In the genomic region with DNA sequence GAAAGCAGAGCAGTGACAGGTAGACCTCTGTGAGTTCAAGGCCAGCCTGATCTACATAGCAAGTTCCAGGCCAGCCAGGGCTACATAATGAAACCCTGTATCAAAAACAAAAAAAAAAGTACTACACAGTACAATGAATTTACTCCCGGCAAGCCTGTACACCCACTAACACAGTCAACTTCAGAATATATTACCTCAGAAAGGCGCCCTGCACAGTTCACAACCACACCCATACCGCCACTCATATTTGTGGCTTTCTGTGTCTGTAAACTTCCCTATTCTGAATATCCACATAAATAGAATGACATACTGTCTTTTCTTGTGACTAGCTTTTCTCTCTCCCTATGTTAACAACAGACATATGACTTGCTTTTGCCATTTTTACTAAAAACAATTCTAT, we compare ENCODE assay signal across 22 mouse cellular contexts. TPM values are rescaled to one million over a fixed set of nuclear protein-coding genes. Genes with fewer than 3 reads are reported as not detected.
DNase-seq lines count a peak whose midpoint lies in the region; TF ChIP-seq lines count a peak whose summit lies in the region.
"Had no signal": no experiment of that assay in that cellular context is flagged by ENCODE, and none has a peak within 500 bp of the region (broad histone marks: within the 10 kb centered on the region; RNA-seq: fewer than 3 reads in every experiment).

No protein-coding gene starts in this region.

- H3K4me3 ChIP-seq in MEL (ENCODE audit: control insufficient read depth in 1 of 2, insufficient read depth in 1 of 2, low read depth in 2 of 2, low read length in 2 of 2) = no peak overlapping the region
- no peak overlapping the region for H3K4me3 ChIP-seq in kidney, adult 2 months (ENCODE audit: insufficient read depth, low read depth, low read length)
- H3K4me3 ChIP-seq: heart, embryonic 10.5 days; hindbrain, embryonic 12.5 days; kidney, embryonic 15.5 days; limb, embryonic 10.5 days; midbrain, embryonic 13.5 days had no signal

- peak; percentile 6 to 10 for DNase-seq in B cell, adult 2 months
- peak; percentile 89 for DNase-seq in MEL (ENCODE audit: low read depth, low spot score)
- DNase-seq in induced T-regulatory cell, adult 2 months (ENCODE audit: low read depth) = peak; percentile 58
- DNase-seq in splenic B cell, adult 2 months (ENCODE audit: low read depth, low spot score) = peak; percentile 30
- DNase-seq in ovary, postnatal 10 days (ENCODE audit: low spot score) = no peak
- no peak for DNase-seq in kidney, adult 2 months
- no peak for DNase-seq in kidney, postnatal 25 days
- DNase-seq: adrenal gland, postnatal 14 days; cerebellum, adult 11 months; cerebellum, postnatal 10 days; embryo, embryonic 11 days; forebrain, postnatal 0 days; lung, adult 18-20 months; right cerebral cortex, postnatal 25 days; thymus, adult 2 months had no signal

- no peaks in the 10 kb centered on the region for H3K27me3 ChIP-seq in MEL (ENCODE audit: control insufficient read depth in 1 of 2, insufficient read depth in 2 of 2, low read length in 2 of 2)
- no peaks in the 10 kb centered on the region for H3K27me3 ChIP-seq in splenic B cell, adult 2 months (ENCODE audit: control insufficient read depth, insufficient read depth, low read length, poor library complexity, severe bottlenecking)
- H3K27me3 ChIP-seq in kidney, adult 2 months (replicated peaks; ENCODE audit: control insufficient read depth, insufficient read depth, low read length) = no peaks in the 10 kb centered on the region
- H3K27me3 ChIP-seq: hindbrain, embryonic 12.5 days; kidney, embryonic 15.5 days; midbrain, embryonic 13.5 days; Patski had no signal

- TF ChIP-seq CTCF in MEL (IDR thresholded peaks at IDR 0.05 in 2 of 3, conservative IDR thresholded peaks at IDR 0.05 in 1 of 3; ENCODE audit: control insufficient read depth in 1 of 3, insufficient read depth in 1 of 3, low read depth in 2 of 3, low read length in 3 of 3, poor library complexity in 1 of 3, severe bottlenecking in 1 of 3) = no peak
- TF ChIP-seq CTCF in kidney, adult 2 months (conservative IDR thresholded peaks at IDR 0.05; ENCODE audit: insufficient read depth, insufficient read length, low read depth, low read length) = no peak

- peak overlapping the region; percentile 31; the same call in 1 of the 2 replicates for H3K9ac ChIP-seq in MEL (ENCODE audit: control insufficient read depth, low read depth, low read length, poor library complexity, severe bottlenecking)
- H3K9ac ChIP-seq: forebrain, postnatal 0 days; hindbrain, embryonic 12.5 days; kidney, embryonic 15.5 days; midbrain, embryonic 13.5 days had no signal

- no peaks in the 10 kb centered on the region for H3K9me3 ChIP-seq in MEL (replicated peaks; ENCODE audit: insufficient read depth, low read length)
- H3K9me3 ChIP-seq: heart, embryonic 10.5 days; hindbrain, embryonic 12.5 days; kidney, embryonic 15.5 days; limb, embryonic 10.5 days; midbrain, embryonic 13.5 days had no signal

- no peak for TF ChIP-seq RAD21 in MEL (IDR thresholded peaks at IDR 0.05; ENCODE audit: low read depth, low read length)

- peaks cover 9 to 11% of the 10 kb centered on the region in 2 experiments for H3K4me1 ChIP-seq in MEL (ENCODE audit: control insufficient read depth in 1 of 2, insufficient read depth in 2 of 2, low read length in 2 of 2)
- H3K4me1 ChIP-seq in kidney, adult 2 months (ENCODE audit: control insufficient read depth, insufficient read depth, low read length) = no peaks in the 10 kb centered on the region
- H3K4me1 ChIP-seq: hindbrain, embryonic 12.5 days had no signal

- no peak for TF ChIP-seq POLR2A in MEL (IDR thresholded peaks at IDR 0.05; ENCODE audit: control insufficient read depth in 1 of 2, insufficient read depth in 1 of 2, low read depth in 1 of 2, low read length in 2 of 2, poor library complexity in 1 of 2)
- TF ChIP-seq POLR2A in kidney, adult 2 months (IDR thresholded peaks at IDR 0.05; ENCODE audit: low read depth, low read length) = no peak

- TF ChIP-seq EP300 in MEL (IDR thresholded peaks at IDR 0.05; ENCODE audit: low read depth in 1 of 2, low read length in 2 of 2) = peak in 1 of 2 experiments; percentile 49; a peak in 1 of 4 replicates

- peaks cover 0 to 30% of the 10 kb centered on the region in 2 experiments; a peak in 2 of 4 replicates for H3K36me3 ChIP-seq in MEL (ENCODE audit: control insufficient read depth in 1 of 2, insufficient read depth in 2 of 2, low read length in 2 of 2)
- H3K36me3 ChIP-seq in splenic B cell, adult 2 months (ENCODE audit: control insufficient read depth, insufficient read depth, low read length, poor library complexity, severe bottlenecking) = no peaks in the 10 kb centered on the region
- H3K36me3 ChIP-seq in kidney, adult 2 months (ENCODE audit: control insufficient read depth, insufficient read depth, low read length) = no peaks in the 10 kb centered on the region

- peak overlapping the region; percentile 65 for H3K27ac ChIP-seq in MEL (ENCODE audit: control insufficient read depth, low read depth, low read length)
- no peak overlapping the region for H3K27ac ChIP-seq in kidney, adult 2 months (ENCODE audit: insufficient read depth, low read depth, low read length)
- H3K27ac ChIP-seq: heart, embryonic 10.5 days; hindbrain, embryonic 12.5 days; kidney, embryonic 15.5 days; limb, embryonic 10.5 days; macrophage; midbrain, embryonic 13.5 days had no signal

- H3K79me2 ChIP-seq in MEL (ENCODE audit: control insufficient read depth, insufficient read depth, low read length, poor library complexity) = peaks cover 3% of the 10 kb centered on the region

- WGBS in kidney, adult 2 months = 82% methylated on average over 3 of the region's 3 CpGs

TF ChIP-seq in MEL, 35 proteins besides CTCF, POLR2A, EP300 and RAD21:
- no peak for TF ChIP-seq HCFC1 (IDR thresholded peaks at IDR 0.05; ENCODE audit: low read depth, low read length)
- TF ChIP-seq KAT2A (conservative IDR thresholded peaks at IDR 0.05; ENCODE audit: low read depth, low read length) = no peak
- TF ChIP-seq USF1 (IDR thresholded peaks at IDR 0.05; ENCODE audit: low read depth, low read length) = no peak
- TF ChIP-seq ZNF384 (IDR thresholded peaks at IDR 0.05; ENCODE audit: low read depth, low read length) = peak; percentile 57; the same call in 1 of the 2 replicates
- no peak for TF ChIP-seq CHD1 (IDR thresholded peaks at IDR 0.05; ENCODE audit: low read depth, low read length)
- 0 out of 2 replicates have a peak, but pooled peaks have one; percentile 16 for TF ChIP-seq MXI1 (IDR thresholded peaks at IDR 0.05; ENCODE audit: low read depth, low read length)
- TF ChIP-seq USF2 (IDR thresholded peaks at IDR 0.05; ENCODE audit: borderline replicate concordance in 1 of 2, insufficient read depth in 1 of 2, low read depth in 1 of 2, low read length in 2 of 2) = no peak
- TF ChIP-seq RCOR1 (IDR thresholded peaks at IDR 0.05; ENCODE audit: low read depth, low read length) = 0 out of 2 replicates have a peak, but pooled peaks have one; percentile 12
- no peak for TF ChIP-seq ZMIZ1 (IDR thresholded peaks at IDR 0.05; ENCODE audit: low read depth, low read length)
- TF ChIP-seq JUND (IDR thresholded peaks at IDR 0.05; ENCODE audit: low read depth, low read length) = no peak
- no peak for TF ChIP-seq MAFK (IDR thresholded peaks at IDR 0.05; ENCODE audit: borderline replicate concordance, low read depth, low read length)
- TF ChIP-seq SMC3 (IDR thresholded peaks at IDR 0.05; ENCODE audit: low read depth, low read length) = no peak
- no peak for TF ChIP-seq MAZ (IDR thresholded peaks at IDR 0.05; ENCODE audit: low read depth, low read length)
- no peak for TF ChIP-seq SIN3A (IDR thresholded peaks at IDR 0.05; ENCODE audit: low read length)
- peak; percentile 76 for TF ChIP-seq ETS1 (IDR thresholded peaks at IDR 0.05; ENCODE audit: low read depth, low read length)
- no peak for TF ChIP-seq UBTF (IDR thresholded peaks at IDR 0.05; ENCODE audit: borderline replicate concordance, insufficient read depth, low read depth, low read length)

RNA-seq across cellular contexts. Expression of a gene that starts 27.4 kb away (rescaled TPM):
- 15.4 and 26.6 TPM in 2 replicates for total RNA-seq in MEL (2012; rRNA removed)
- polyA plus RNA-seq in MEL (2012; ENCODE audit: insufficient read depth in 1 of 2, insufficient read length in 2 of 2, low read depth in 1 of 2, low replicate concordance in 2 of 2, missing spikeins in 1 of 2) = 10 to 100 TPM in 1 of 2 experiments, not detected in 1; 75.3 TPM
- 3.7 and 5.2 TPM in 2 replicates for polyA plus RNA-seq in kidney, adult 2 months (2012; rRNA removed)

Comparison
In these comparisons a context has a peak if more than half of its experiments do, and no peak if none do; other contexts are left out.
1. DNase-seq: peak in B cell, adult 2 months (2 of 2), MEL (single experiment), induced T-regulatory cell, adult 2 months (single experiment) and splenic B cell, adult 2 months (single experiment); none in ovary, postnatal 10 days (single experiment), kidney, adult 2 months (single experiment) and kidney, postnatal 25 days (0 of 2).